Mouse (Mus musculus) mouse embryonic stem cell (cell line): ENCODE measurements around the gene Stoml3.

Experiments
- in situ Hi-C, 2 experiments: fragments of 300-500 bp; cut with MboI; formaldehyde crosslinking; loops; 1 replicate in 1 of 2; 3 replicates in 1 of 2; pipeline ENCODE4 v1.14.3; 2019 to 2020; ENCODE audit warnings: low sequenced_read_pairs in 2 of 2, low pct_unique_long_range_greater_than_20kb in 1 of 2, mixed read lengths in 1 of 2; ENCODE audit not compliant: unreplicated experiment in 1 of 2

The Stoml3 gene

GRCm38 (mm10) chr3:53467356-53467755 lies 21.1 kb upstream of the Stoml3 start:
- in situ Hi-C loops = loop anchor here in 1 of 2 experiments (25.0 kb wide), 1 partner anchor 430 kb away; the partner anchor contains the start of gene Lhfp

GRCm38 (mm10) chr3:53469650-53470049 lies 18.8 kb upstream of the Stoml3 start:
- in situ Hi-C loops = loop anchor here in 1 of 2 experiments (25.0 kb wide), 1 partner anchor 432 kb away; the partner anchor contains the start of gene Lhfp

GRCm38 (mm10) chr3:53472061-53472460 lies 16.4 kb upstream of the Stoml3 start:
- in situ Hi-C loops = loop anchor here in 1 of 2 experiments (25.0 kb wide), 1 partner anchor 435 kb away; the partner anchor contains the start of gene Lhfp

- in situ Hi-C loops = loop anchor here in 1 of 2 experiments (25.0 kb wide), 1 partner anchor 437 kb away; the partner anchor contains the start of gene Lhfp
Observed at GRCm38 (mm10) chr3:53474179-53474578, 14.3 kb upstream of the Stoml3 start.

- in situ Hi-C loops = no loop called here
Observed at GRCm38 (mm10) chr3:53475889-53476288, 12.6 kb upstream of the Stoml3 start.

GRCm38 (mm10) chr3:53477468-53477867 lies 11.0 kb upstream of the Stoml3 start:
- in situ Hi-C loops = no loop called here

- in situ Hi-C loops = no loop called here
Observed at GRCm38 (mm10) chr3:53478419-53479046, 9.9 kb upstream of the Stoml3 start.

GRCm38 (mm10) chr3:53483414-53484059 lies 4.9 kb upstream of the Stoml3 start:
- in situ Hi-C loops = no loop called here

- in situ Hi-C loops = no loop called here
Observed at GRCm38 (mm10) chr3:53486561-53486960, 1.9 kb upstream of the Stoml3 start.

GRCm38 (mm10) chr3:53486996-53487576 lies 1.4 kb upstream of the Stoml3 start:
- in situ Hi-C loops = no loop called here

GRCm38 (mm10) chr3:53498351-53498905 lies 10.0 kb downstream of the Stoml3 start:
- in situ Hi-C loops = no loop called here

- in situ Hi-C loops = no loop called here
Observed at GRCm38 (mm10) chr3:53502428-53502827, 14.0 kb downstream of the Stoml3 start.

GRCm38 (mm10) chr3:53513096-53513495 lies 24.6 kb downstream of the Stoml3 start:
- in situ Hi-C loops = no loop called here

- in situ Hi-C loops = no loop called here
Observed at GRCm38 (mm10) chr3:53514221-53515065, 26.0 kb downstream of the Stoml3 start.

GRCm38 (mm10) chr3:53522794-53523193 lies 34.3 kb downstream of the Stoml3 start:
- in situ Hi-C loops = no loop called here

GRCm38 (mm10) chr3:53525737-53526136 lies 37.3 kb downstream of the Stoml3 start:
- in situ Hi-C loops = no loop called here

- in situ Hi-C loops = no loop called here
Observed at GRCm38 (mm10) chr3:53530305-53530704, 41.9 kb downstream of the Stoml3 start.

GRCm38 (mm10) chr3:53532091-53532490 lies 43.6 kb downstream of the Stoml3 start:
- in situ Hi-C loops = no loop called here
